Mouse (Mus musculus) limb, embryonic 14.5 days (tissue): Measurements from ENCODE around the gene Tspan1. TPM values are rescaled to one million over a fixed set of nuclear protein-coding genes. Genes with fewer than 3 reads are reported as not detected.

Experiments
- ATAC-seq: fragments of 200-750 bp; cut with Nextera tagmentation; 2 replicates; pipeline ENCODE4 v1.8.0; 2017; ENCODE audit warnings: low read depth, moderate number of reproducible peaks, moderate TSS enrichment; ENCODE audit not compliant: low FRiP score
- DNase-seq: peaks from one replicate; pipeline ENCODE4 v3.0.0-alpha.2; 2015; ENCODE audit warnings: low spot score
- H3K27ac ChIP-seq: fragments of 300-500 bp; sonication (generic); replicated peaks from 2 replicates; pipeline ENCODE4 v1.5.1; 2014; ENCODE audit warnings: low read depth, mild to moderate bottlenecking, low read length, moderate library complexity, mixed read lengths
- H3K27me3 ChIP-seq: fragments of 300-500 bp; sonication (generic); 2 replicates; pipeline ENCODE4 v1.6.1; 2014; ENCODE audit warnings: low read length, mixed read lengths; ENCODE audit not compliant: control insufficient read depth, insufficient read depth
- H3K36me3 ChIP-seq: fragments of 300-500 bp; sonication (generic); 2 replicates; pipeline ENCODE4 v1.6.1; 2014; ENCODE audit warnings: mild to moderate bottlenecking, low read length, moderate library complexity, mixed read lengths; ENCODE audit not compliant: control insufficient read depth, insufficient read depth
- H3K4me1 ChIP-seq: fragments of 300-500 bp; sonication (generic); 2 replicates; pipeline ENCODE4 v1.6.1; 2014; ENCODE audit warnings: antibody characterized with exemption, low read length, mixed read lengths; ENCODE audit not compliant: control insufficient read depth, insufficient read depth
- H3K4me2 ChIP-seq: fragments of 300-500 bp; sonication (generic); replicated peaks from 2 replicates; pipeline ENCODE4 v1.6.1; 2014; ENCODE audit warnings: low read depth, mild to moderate bottlenecking, low read length, moderate library complexity; ENCODE audit not compliant: severe bottlenecking
- H3K4me3 ChIP-seq: fragments of 300-500 bp; sonication (generic); replicated peaks from 2 replicates; pipeline ENCODE4 v1.5.1; 2014; ENCODE audit warnings: low read length
- H3K9ac ChIP-seq: fragments of 300-500 bp; sonication (generic); 2 replicates; pipeline ENCODE4 v1.6.1; 2014; ENCODE audit warnings: mild to moderate bottlenecking, low read depth, low read length, moderate library complexity; ENCODE audit not compliant: severe bottlenecking
- H3K9me3 ChIP-seq: fragments of 300-500 bp; sonication (generic); 2 replicates; pipeline ENCODE4 v1.6.1; 2016; ENCODE audit warnings: low read length; ENCODE audit not compliant: control insufficient read depth
- POLR2A ChIP-seq: fragments of 200-500 bp; IDR thresholded peaks from 2 replicates; pipeline ENCODE4 v1.8.0; 2012; ENCODE audit warnings: inconsistent platforms, mild to moderate bottlenecking, moderate library complexity, borderline replicate concordance; ENCODE audit not compliant: insufficient read depth, insufficient read length; ENCODE audit errors: extremely low read depth
- WGBS: fragments of 180-500 bp; shearing (Covaris S2); extraction: QIAGEN DNeasy Blood & Tissue Kit; methylation state at CpG from one replicate; pipeline ENCODE4 v1.1.7; 2014; 5-methylcytosine and 5-hydroxymethylcytosine counted together
- polyA plus RNA-seq, 2 experiments: library from polyadenylated mRNA; depleted of rRNA in 1 of 2; stranded (reverse) in 1 of 2; unstranded in 1 of 2; fragments of >200 nt; fragmentation: Nextera tagmentation in 1 of 2; extraction: Ambion mirVana in 1 of 2; gene quantifications; 2 replicates each; pipeline versions ENCODE4 v1.2.1 to v1.2.3; 2012 to 2014

Gene Tspan1
- polyA plus RNA-seq (2012; rRNA removed) (not detected in 2 replicates), polyA plus RNA-seq (2014; fragmentation: Nextera tagmentation; extraction: Ambion mirVana) (not detected in 2 replicates)

- WGBS = 21% methylated on average over 7 of the region's 7 CpGs
- H3K4me1 ChIP-seq = peaks cover 7% of the 10 kb centered on the region; the same call in 1 of the 2 replicates
These were observed at the start of gene Tspan1 for GRCm38 (mm10) chr4:116167404-116167803. Tspan1 (minus strand) TSS chr4:116167601.

GRCm38 (mm10) chr4:116217046-116217445 lies 49.6 kb upstream of the Tspan1 start:
- DNase-seq (peak; percentile 32), ATAC-seq (no peak)
- WGBS = 42% methylated on average over 2 of the region's 2 CpGs
- Histone ChIP-seq H3K4me1 (no peaks in the 10 kb centered on the region), H3K9ac (no peak overlapping the region), H3K27me3 (no peaks in the 10 kb centered on the region), H3K9me3 (no peaks in the 10 kb centered on the region), H3K36me3 (no peaks in the 10 kb centered on the region), H3K4me2 (no peak overlapping the region), H3K27ac (no peak overlapping the region), H3K4me3 (no peak overlapping the region)
- no peak for TF ChIP-seq POLR2A

More at GRCm38 (mm10) chr4:116167404-116167803, at the start of gene Tspan1:
- Histone ChIP-seq H3K4me2 (no peak within 1 kb of the TSS), H3K27me3 (no peaks in the 10 kb centered on the region), H3K4me3 (no peak within 1 kb of the TSS), H3K27ac (no peak within 1 kb of the TSS), H3K9ac (no peak within 1 kb of the TSS), H3K9me3 (no peaks in the 10 kb centered on the region), H3K36me3 (no peaks in the 10 kb centered on the region)
- TF ChIP-seq POLR2A = no peak
- DNase-seq (no peak), ATAC-seq (no peak)

- H3K27me3 ChIP-seq = no peaks in the 10 kb centered on the region
- H3K4me1 ChIP-seq = no peaks in the 10 kb centered on the region
- 81% methylated on average over 2 of the region's 2 CpGs for WGBS
- DNase-seq = no peak
- no peaks in the 10 kb centered on the region for H3K9me3 ChIP-seq
- H3K9ac ChIP-seq = no peak overlapping the region
- H3K27ac ChIP-seq = no peak overlapping the region
- TF ChIP-seq POLR2A = no peak
- no peak overlapping the region for H3K4me2 ChIP-seq
- H3K4me3 ChIP-seq = no peak overlapping the region
- H3K36me3 ChIP-seq = no peaks in the 10 kb centered on the region
- ATAC-seq = no peak
These were observed 48.6 kb upstream of the Tspan1 start for GRCm38 (mm10) chr4:116215895-116216605.

- TF ChIP-seq POLR2A = no peak
- Histone ChIP-seq H3K4me3 (no peak overlapping the region), H3K27me3 (no peaks in the 10 kb centered on the region), H3K36me3 (no peaks in the 10 kb centered on the region), H3K27ac (no peak overlapping the region), H3K4me2 (no peak overlapping the region), H3K9me3 (no peaks in the 10 kb centered on the region), H3K4me1 (no peaks in the 10 kb centered on the region), H3K9ac (no peak overlapping the region)
- 79% methylated on average over 1 of the region's 1 CpGs for WGBS
- no peak for DNase-seq
- ATAC-seq = no peak
These were observed 41.5 kb upstream of the Tspan1 start for GRCm38 (mm10) chr4:116208891-116209290.

- Histone ChIP-seq H3K27me3 (no peaks in the 10 kb centered on the region), H3K4me3 (no peak overlapping the region), H3K36me3 (no peaks in the 10 kb centered on the region), H3K9me3 (no peaks in the 10 kb centered on the region), H3K27ac (no peak overlapping the region), H3K4me1 (no peaks in the 10 kb centered on the region), H3K4me2 (no peak overlapping the region), H3K9ac (no peak overlapping the region)
- no peak for ATAC-seq
- no peak for TF ChIP-seq POLR2A
- DNase-seq = no peak
- WGBS = 69% methylated on average over 4 of the region's 4 CpGs
These were observed 39.1 kb upstream of the Tspan1 start for GRCm38 (mm10) chr4:116206531-116206930.

GRCm38 (mm10) chr4:116204422-116204821 lies 37.0 kb upstream of the Tspan1 start:
- no peak for TF ChIP-seq POLR2A
- no peak overlapping the region for H3K27ac ChIP-seq
- no peak for DNase-seq
- no peaks in the 10 kb centered on the region for H3K9me3 ChIP-seq
- H3K27me3 ChIP-seq = no peaks in the 10 kb centered on the region
- no peak overlapping the region for H3K4me2 ChIP-seq
- ATAC-seq = no peak
- H3K4me1 ChIP-seq = no peaks in the 10 kb centered on the region
- H3K36me3 ChIP-seq = no peaks in the 10 kb centered on the region
- no peak overlapping the region for H3K9ac ChIP-seq
- H3K4me3 ChIP-seq = no peak overlapping the region
- WGBS = 63% methylated on average over 3 of the region's 3 CpGs
